Mouse (Mus musculus) spleen, postnatal 36 days (tissue): ENCODE data around the gene Smc5.

Experiments
- DNase-seq, 2 experiments: peaks; one replicate each; pipeline ENCODE4 v3.0.0; 2022; ENCODE audit warnings: low spot score in 2 of 2, mixed read lengths in 1 of 2

Gene Smc5

GRCm38 (mm10) chr19:23189744-23190143 lies 84.0 kb downstream of the Smc5 start:
- DNase-seq: no peak

- DNase-seq: no peak
Observed at GRCm38 (mm10) chr19:23188986-23189385, 84.7 kb downstream of the Smc5 start.

- DNase-seq: no peak
Observed at GRCm38 (mm10) chr19:23187732-23188131, 86.0 kb downstream of the Smc5 start.

- no peak for DNase-seq
Observed at GRCm38 (mm10) chr19:23184068-23184467, 89.6 kb downstream of the Smc5 start.

GRCm38 (mm10) chr19:23183493-23183892 lies 90.2 kb downstream of the Smc5 start:
- no peak for DNase-seq

- no peak for DNase-seq
Observed at GRCm38 (mm10) chr19:23178533-23178932, 95.2 kb downstream of the Smc5 start.

- no peak for DNase-seq
Observed at GRCm38 (mm10) chr19:23175511-23175910, 98.2 kb downstream of the Smc5 start.

GRCm38 (mm10) chr19:23175090-23175489 lies 98.6 kb downstream of the Smc5 start:
- no peak for DNase-seq

GRCm38 (mm10) chr19:23171136-23171535 lies 102.6 kb downstream of the Smc5 start:
- no peak for DNase-seq

GRCm38 (mm10) chr19:23170476-23170875 lies 103.2 kb downstream of the Smc5 start:
- no peak for DNase-seq

GRCm38 (mm10) chr19:23169659-23170050 lies 104.0 kb downstream of the Smc5 start:
- DNase-seq: no peak

GRCm38 (mm10) chr19:23168899-23169658 lies 104.6 kb downstream of the Smc5 start:
- no peak for DNase-seq

- no peak for DNase-seq
Observed at GRCm38 (mm10) chr19:23166550-23167284, 107.0 kb downstream of the Smc5 start.

GRCm38 (mm10) chr19:23164651-23165240 lies 109.0 kb downstream of the Smc5 start:
- DNase-seq: no peak

GRCm38 (mm10) chr19:23163361-23163760 lies 110.3 kb downstream of the Smc5 start:
- no peak for DNase-seq

- DNase-seq: no peak
Observed at GRCm38 (mm10) chr19:23162877-23163276, 110.8 kb downstream of the Smc5 start.

GRCm38 (mm10) chr19:23162387-23162809 lies 111.3 kb downstream of the Smc5 start:
- DNase-seq: no peak

GRCm38 (mm10) chr19:23159780-23160395 lies 113.8 kb downstream of the Smc5 start:
- DNase-seq: no peak
